ENCODE assay signal across 9 mouse cellular contexts in the genomic region with DNA sequence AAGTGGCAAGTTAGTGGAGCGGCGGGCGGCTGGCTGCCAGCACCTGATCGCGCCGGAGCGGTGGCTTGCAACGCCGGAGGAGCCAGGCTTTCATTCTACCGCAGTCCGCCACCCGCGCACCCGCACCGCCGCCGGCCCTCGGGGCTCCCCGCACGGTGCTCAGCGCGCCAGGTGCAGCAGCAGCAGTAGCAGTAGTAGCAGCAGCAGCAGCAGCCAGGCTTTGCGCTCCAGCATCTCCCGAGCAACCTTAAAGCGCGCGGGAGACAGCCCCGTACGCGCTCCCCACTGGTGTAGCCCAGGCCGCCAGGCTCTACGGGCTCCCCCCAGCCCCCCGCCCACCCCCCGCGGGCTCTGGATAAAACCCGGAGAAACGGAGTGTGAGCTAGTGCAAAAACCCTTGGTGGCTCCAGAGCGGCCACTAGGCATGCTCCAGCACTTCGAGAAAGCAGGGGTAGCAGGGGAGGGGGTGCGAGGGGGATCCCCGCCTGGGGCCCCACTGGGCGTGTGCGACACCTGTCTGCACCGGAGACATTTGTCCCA. TPM values are rescaled to one million over a fixed set of nuclear protein-coding genes. Genes with fewer than 3 reads are reported as not detected.
DNase-seq lines count a peak whose midpoint lies in the region; ATAC-seq and TF ChIP-seq lines count a peak whose summit lies in the region.
"Had no signal": no experiment of that assay in that cellular context is flagged by ENCODE, and none has a peak within 500 bp of the region (broad histone marks: within the 10 kb centered on the region; RNA-seq: fewer than 3 reads in every experiment).

No protein-coding gene starts in this region.

- no peaks in the 10 kb centered on the region for H3K9me3 ChIP-seq in lung, embryonic 16.5 days (ENCODE audit: control insufficient read depth, low read length)
- H3K9me3 ChIP-seq in hindbrain, postnatal 0 days (ENCODE audit: low read length) = no peaks in the 10 kb centered on the region
- no peaks in the 10 kb centered on the region for H3K9me3 ChIP-seq in limb, embryonic 14.5 days (ENCODE audit: control insufficient read depth, low read length)

- H3K4me3 ChIP-seq in lung, embryonic 16.5 days (ENCODE audit: low read length) = peak overlapping the region; percentile 39
- peak overlapping the region; percentile 66 for H3K4me3 ChIP-seq in hindbrain, postnatal 0 days (ENCODE audit: low read length)
- H3K4me3 ChIP-seq in limb, embryonic 14.5 days (replicated peaks; ENCODE audit: low read length) = peak overlapping the region; percentile 39
- H3K4me3 ChIP-seq: megakaryocyte, embryonic 14.5 days had no signal

- ATAC-seq in lung, embryonic 16.5 days (ENCODE audit: low read depth) = 0 out of 2 replicates have a peak, but pooled peaks have one; percentile 31
- ATAC-seq in hindbrain, postnatal 0 days = peak; percentile 91
- peak; percentile 23 for ATAC-seq in limb, embryonic 14.5 days (ENCODE audit: low FRiP score, low read depth)
- ATAC-seq in erythroblast, adult 5-6 weeks (replicated peaks; ENCODE audit: low FRiP score, poor library complexity, severe bottlenecking) = no peak

- H3K27ac ChIP-seq in lung, embryonic 16.5 days (ENCODE audit: low read length) = no peak overlapping the region
- H3K27ac ChIP-seq in hindbrain, postnatal 0 days = peak overlapping the region; percentile 84
- H3K27ac ChIP-seq in limb, embryonic 14.5 days (replicated peaks; ENCODE audit: low read depth, low read length) = no peak overlapping the region

- H3K4me2 ChIP-seq in lung, embryonic 16.5 days (ENCODE audit: low read depth, low read length) = peak overlapping the region; percentile 61
- H3K4me2 ChIP-seq in hindbrain, postnatal 0 days (ENCODE audit: low read depth, low read length) = peak overlapping the region; percentile 70
- H3K4me2 ChIP-seq in limb, embryonic 14.5 days (replicated peaks; ENCODE audit: low read depth, low read length, severe bottlenecking) = peak overlapping the region; percentile 81

- no peak overlapping the region for H3K9ac ChIP-seq in lung, embryonic 16.5 days (ENCODE audit: low read length)
- H3K9ac ChIP-seq in hindbrain, postnatal 0 days (replicated peaks; ENCODE audit: low read length) = peak overlapping the region; percentile 71
- H3K9ac ChIP-seq in limb, embryonic 14.5 days (ENCODE audit: low read depth, low read length, severe bottlenecking) = 0 out of 2 replicates have a peak overlapping the region, but pooled peaks have one; percentile 25

- DNase-seq in lung, postnatal 25 days (ENCODE audit: low spot score) = no peak
- peak; percentile 43 for DNase-seq in embryo, embryonic 9.5 days (ENCODE audit: extremely low spot score)
- peak; percentile 85 for DNase-seq in hindbrain, postnatal 0 days (ENCODE audit: low spot score)
- no peak for DNase-seq in limb, embryonic 14.5 days (ENCODE audit: low spot score)
- DNase-seq in right cerebral cortex, adult 18-20 months = peak; percentile 70
- DNase-seq in ovary, postnatal 14 days (ENCODE audit: low spot score) = no peak

- peak; percentile 41 for TF ChIP-seq CTCF in hindbrain, postnatal 0 days (IDR thresholded peaks at IDR 0.05; ENCODE audit: low read depth)

- no peaks in the 10 kb centered on the region for H3K36me3 ChIP-seq in lung, embryonic 16.5 days (ENCODE audit: control insufficient read depth, insufficient read depth, low read length)
- no peaks in the 10 kb centered on the region for H3K36me3 ChIP-seq in hindbrain, postnatal 0 days (ENCODE audit: insufficient read depth, low read length)
- no peaks in the 10 kb centered on the region for H3K36me3 ChIP-seq in limb, embryonic 14.5 days (ENCODE audit: control insufficient read depth, insufficient read depth, low read length)

- no peak for TF ChIP-seq POLR2A in limb, embryonic 14.5 days (IDR thresholded peaks at IDR 0.05; ENCODE audit: borderline replicate concordance, extremely low read depth, insufficient read depth, insufficient read length)

- WGBS in lung, embryonic 16.5 days = under 1% methylated on average over 41 of the region's 44 CpGs
- WGBS in hindbrain, postnatal 0 days = under 1% methylated on average over 36 of the region's 44 CpGs
- under 1% methylated on average over 41 of the region's 44 CpGs for WGBS in limb, embryonic 14.5 days

- H3K4me1 ChIP-seq in lung, embryonic 16.5 days (replicated peaks; ENCODE audit: control insufficient read depth, insufficient read depth, low read length) = no peaks in the 10 kb centered on the region; the same call in 1 of the 2 replicates
- no peaks in the 10 kb centered on the region for H3K4me1 ChIP-seq in hindbrain, postnatal 0 days (ENCODE audit: insufficient read depth, low read length)
- no peaks in the 10 kb centered on the region for H3K4me1 ChIP-seq in limb, embryonic 14.5 days (ENCODE audit: control insufficient read depth, insufficient read depth, low read length)

- H3K27me3 ChIP-seq in lung, embryonic 16.5 days (ENCODE audit: control insufficient read depth, insufficient read depth, low read depth, low read length) = peaks cover 35% of the 10 kb centered on the region
- no peaks in the 10 kb centered on the region for H3K27me3 ChIP-seq in hindbrain, postnatal 0 days (ENCODE audit: insufficient read depth, low read length)
- H3K27me3 ChIP-seq in limb, embryonic 14.5 days (ENCODE audit: control insufficient read depth, insufficient read depth, low read length) = peaks cover 39% of the 10 kb centered on the region

RNA-seq across cellular contexts. Expression of gene Dpp10, which starts 0.5 kb away (rescaled TPM):
- polyA plus RNA-seq in lung, embryonic 16.5 days (2015; fragmentation: Nextera tagmentation; extraction: Ambion mirVana) = 0.03 and 0.29 TPM in 2 replicates
- 43.6 and 45.1 TPM in 2 replicates for total RNA-seq in hindbrain, postnatal 0 days (2014; rRNA removed)
- 22.9 and 23.3 TPM in 2 replicates for polyA plus RNA-seq in hindbrain, postnatal 0 days (2015; fragmentation: Nextera tagmentation; extraction: Ambion mirVana)
- polyA plus RNA-seq in limb, embryonic 14.5 days (2012; rRNA removed) = 0.36 and 0.82 TPM in 2 replicates
- polyA plus RNA-seq in limb, embryonic 14.5 days (2014; fragmentation: Nextera tagmentation; extraction: Ambion mirVana) = 0.43 and 1.2 TPM in 2 replicates
- not detected in 2 replicates for total RNA-seq in erythroblast, adult 5-6 weeks (2015; ENCODE audit: low replicate concordance)
- total RNA-seq in erythroblast, adult 5-6 weeks (2017; ENCODE audit: low replicate concordance) = under 0.01 and 0.17 TPM in 2 replicates

Comparison
In these comparisons a context has a peak if more than half of its experiments do, and no peak if none do; other contexts are left out.
1. DNase-seq: peak in embryo, embryonic 9.5 days (single experiment), hindbrain, postnatal 0 days (single experiment) and right cerebral cortex, adult 18-20 months (single experiment); none in lung, postnatal 25 days (single experiment), limb, embryonic 14.5 days (single experiment) and ovary, postnatal 14 days (single experiment).
2. RNA of gene Dpp10, which starts 0.5 kb away (polyA plus RNA-seq): 22.9 to 23.3 TPM in hindbrain, postnatal 0 days; 0.36 to 1.2 TPM in limb, embryonic 14.5 days and 0.03 to 0.29 TPM in lung, embryonic 16.5 days; every median in the first group is over 10 times any median in the second.
3. Peak in every context shown above with its lines, with median percentiles within 50 percentile points of each other: H3K4me2 ChIP-seq and H3K4me3 ChIP-seq.